Mouse (Mus musculus): ENCODE results near the gene Supt4a. TPM values are rescaled to one million over a fixed set of nuclear protein-coding genes. Genes with fewer than 3 reads are reported as not detected.

Supt4a gene
- polyA plus RNA-seq, 1 experiment = 43.3 TPM

GRCm38 (mm10) chr11:87701108-87701507, 36.2 kb upstream of the Supt4a start:
- no peaks in the 10 kb centered on the region for H3K27me3 ChIP-seq (ENCODE audit: control insufficient read depth, insufficient read depth, low read length)
- no peak overlapping the region for H3K4me3 ChIP-seq (ENCODE audit: low read depth, low read length)
- TF ChIP-seq CTCF (IDR thresholded peaks at IDR 0.05; ENCODE audit: extremely low read depth, insufficient read length, insufficient replicate concordance, low read depth, low read length) (no peak), POLR2A (IDR thresholded peaks at IDR 0.05; ENCODE audit: low read depth, low read length) (no peak)
- peaks cover 47% of the 10 kb centered on the region for H3K4me1 ChIP-seq (ENCODE audit: control insufficient read depth, insufficient read depth, insufficient read length, low read length)
- 26% methylated on average over 6 of the region's 6 CpGs for WGBS
- H3K36me3 ChIP-seq (ENCODE audit: control insufficient read depth, insufficient read depth, low read length) = no peaks in the 10 kb centered on the region; the same call in 1 of the 2 replicates
- H3K27ac ChIP-seq (ENCODE audit: insufficient read depth, low read depth, low read length) = peak overlapping the region; percentile 82

- peak overlapping the region; percentile 82 for H3K27ac ChIP-seq (ENCODE audit: insufficient read depth, low read depth, low read length)
- 26% methylated on average over 14 of the region's 14 CpGs for WGBS
- H3K36me3 ChIP-seq (ENCODE audit: control insufficient read depth, insufficient read depth, low read length) = no peaks in the 10 kb centered on the region; the same call in 1 of the 2 replicates
- no peak for TF ChIP-seq CTCF (IDR thresholded peaks at IDR 0.05; ENCODE audit: extremely low read depth, insufficient read length, insufficient replicate concordance, low read depth, low read length)
- no peak for TF ChIP-seq POLR2A (IDR thresholded peaks at IDR 0.05; ENCODE audit: low read depth, low read length)
- H3K4me3 ChIP-seq (ENCODE audit: low read depth, low read length) = no peak overlapping the region
- H3K27me3 ChIP-seq (ENCODE audit: control insufficient read depth, insufficient read depth, low read length) = no peaks in the 10 kb centered on the region
- peaks cover 47% of the 10 kb centered on the region for H3K4me1 ChIP-seq (ENCODE audit: control insufficient read depth, insufficient read depth, insufficient read length, low read length)
Observed at GRCm38 (mm10) chr11:87701877-87702620, 35.3 kb upstream of the Supt4a start.

- 52% methylated on average over 5 of the region's 5 CpGs for WGBS
- no peak overlapping the region for H3K27ac ChIP-seq (ENCODE audit: insufficient read depth, low read depth, low read length)
- no peaks in the 10 kb centered on the region for H3K27me3 ChIP-seq (ENCODE audit: control insufficient read depth, insufficient read depth, low read length)
- H3K36me3 ChIP-seq (ENCODE audit: control insufficient read depth, insufficient read depth, low read length) = no peaks in the 10 kb centered on the region; the same call in 1 of the 2 replicates
- H3K4me1 ChIP-seq (ENCODE audit: control insufficient read depth, insufficient read depth, insufficient read length, low read length) = peaks cover 45% of the 10 kb centered on the region
- no peak overlapping the region for H3K4me3 ChIP-seq (ENCODE audit: low read depth, low read length)
- TF ChIP-seq CTCF (IDR thresholded peaks at IDR 0.05; ENCODE audit: extremely low read depth, insufficient read length, insufficient replicate concordance, low read depth, low read length) (no peak), POLR2A (IDR thresholded peaks at IDR 0.05; ENCODE audit: low read depth, low read length) (no peak)
Observed at GRCm38 (mm10) chr11:87703654-87704053, 33.7 kb upstream of the Supt4a start.

GRCm38 (mm10) chr11:87704289-87704688, 33.1 kb upstream of the Supt4a start:
- 32% methylated on average over 9 of the region's 9 CpGs for WGBS
- H3K36me3 ChIP-seq (ENCODE audit: control insufficient read depth, insufficient read depth, low read length) = no peaks in the 10 kb centered on the region; the same call in 1 of the 2 replicates
- H3K27ac ChIP-seq (ENCODE audit: insufficient read depth, low read depth, low read length) = no peak overlapping the region
- TF ChIP-seq POLR2A (IDR thresholded peaks at IDR 0.05; ENCODE audit: low read depth, low read length) = no peak
- TF ChIP-seq CTCF (IDR thresholded peaks at IDR 0.05; ENCODE audit: extremely low read depth, insufficient read length, insufficient replicate concordance, low read depth, low read length) = no peak
- H3K27me3 ChIP-seq (ENCODE audit: control insufficient read depth, insufficient read depth, low read length) = no peaks in the 10 kb centered on the region
- peaks cover 49% of the 10 kb centered on the region for H3K4me1 ChIP-seq (ENCODE audit: control insufficient read depth, insufficient read depth, insufficient read length, low read length)
- no peak overlapping the region for H3K4me3 ChIP-seq (ENCODE audit: low read depth, low read length)

GRCm38 (mm10) chr11:87707570-87707969, 29.8 kb upstream of the Supt4a start:
- no peak for TF ChIP-seq POLR2A (IDR thresholded peaks at IDR 0.05; ENCODE audit: low read depth, low read length)
- TF ChIP-seq CTCF (IDR thresholded peaks at IDR 0.05; ENCODE audit: extremely low read depth, insufficient read length, insufficient replicate concordance, low read depth, low read length) = no peak
- H3K4me3 ChIP-seq (ENCODE audit: low read depth, low read length) = no peak overlapping the region
- no peaks in the 10 kb centered on the region; the same call in 1 of the 2 replicates for H3K36me3 ChIP-seq (ENCODE audit: control insufficient read depth, insufficient read depth, low read length)
- no peaks in the 10 kb centered on the region for H3K27me3 ChIP-seq (ENCODE audit: control insufficient read depth, insufficient read depth, low read length)
- no peak overlapping the region for H3K27ac ChIP-seq (ENCODE audit: insufficient read depth, low read depth, low read length)
- peaks cover 40% of the 10 kb centered on the region for H3K4me1 ChIP-seq (ENCODE audit: control insufficient read depth, insufficient read depth, insufficient read length, low read length)
- WGBS = 29% methylated on average over 8 of the region's 8 CpGs

GRCm38 (mm10) chr11:87708979-87709378, 28.4 kb upstream of the Supt4a start:
- H3K4me1 ChIP-seq (ENCODE audit: control insufficient read depth, insufficient read depth, insufficient read length, low read length) = peaks cover 35% of the 10 kb centered on the region
- H3K36me3 ChIP-seq (ENCODE audit: control insufficient read depth, insufficient read depth, low read length) = no peaks in the 10 kb centered on the region; the same call in 1 of the 2 replicates
- no peak for TF ChIP-seq CTCF (IDR thresholded peaks at IDR 0.05; ENCODE audit: extremely low read depth, insufficient read length, insufficient replicate concordance, low read depth, low read length)
- no peak for TF ChIP-seq POLR2A (IDR thresholded peaks at IDR 0.05; ENCODE audit: low read depth, low read length)
- H3K27me3 ChIP-seq (ENCODE audit: control insufficient read depth, insufficient read depth, low read length) = no peaks in the 10 kb centered on the region
- WGBS = 34% methylated on average over 5 of the region's 5 CpGs
- no peak overlapping the region for H3K4me3 ChIP-seq (ENCODE audit: low read depth, low read length)
- peak overlapping the region; percentile 62 for H3K27ac ChIP-seq (ENCODE audit: insufficient read depth, low read depth, low read length)

- Histone ChIP-seq H3K27me3 (ENCODE audit: control insufficient read depth, insufficient read depth, low read length) (no peaks in the 10 kb centered on the region), H3K27ac (ENCODE audit: insufficient read depth, low read depth, low read length) (peak overlapping the region; percentile 78), H3K4me3 (ENCODE audit: low read depth, low read length) (peak overlapping the region; percentile 47), H3K36me3 (ENCODE audit: control insufficient read depth, insufficient read depth, low read length) (no peaks in the 10 kb centered on the region), H3K4me1 (ENCODE audit: control insufficient read depth, insufficient read depth, insufficient read length, low read length) (peaks cover 29% of the 10 kb centered on the region)
- 8% methylated on average over 21 of the region's 21 CpGs for WGBS
- TF ChIP-seq POLR2A (IDR thresholded peaks at IDR 0.05; ENCODE audit: low read depth, low read length) = no peak
- TF ChIP-seq CTCF (IDR thresholded peaks at IDR 0.05; ENCODE audit: extremely low read depth, insufficient read length, insufficient replicate concordance, low read depth, low read length) = no peak
Observed at GRCm38 (mm10) chr11:87709513-87710261, 27.7 kb upstream of the Supt4a start.
